Mouse (Mus musculus): ENCODE data around the gene Ms4a14. TPM values are rescaled to one million over a fixed set of nuclear protein-coding genes. Genes with fewer than 3 reads are reported as not detected.

Ms4a14 gene
- polyA plus RNA-seq, 1 experiment from 2014 or later, result not detected

Other genes starting within 250 kb of the Ms4a14 start
- not detected in 2 replicates for gene Ms4a8a, start 233.4 kb downstream of the Ms4a14 start, polyA plus RNA-seq (2016; fragmentation: Nextera tagmentation; extraction: Ambion mirVana)
- not detected in 2 replicates for gene 1700017D01Rik, start 183.6 kb downstream of the Ms4a14 start, polyA plus RNA-seq (2016; fragmentation: Nextera tagmentation; extraction: Ambion mirVana)
- gene 1700025F22Rik, start 149.1 kb downstream of the Ms4a14 start, polyA plus RNA-seq (2016; fragmentation: Nextera tagmentation; extraction: Ambion mirVana), result not detected in 2 replicates
- gene Ms4a13, start 117.7 kb downstream of the Ms4a14 start, polyA plus RNA-seq (2016; fragmentation: Nextera tagmentation; extraction: Ambion mirVana), result not detected in 2 replicates
- gene Ms4a12, start 82.0 kb downstream of the Ms4a14 start, polyA plus RNA-seq (2016; fragmentation: Nextera tagmentation; extraction: Ambion mirVana), result not detected in 2 replicates
- gene Ms4a1, start 48.2 kb downstream of the Ms4a14 start, polyA plus RNA-seq (2016; fragmentation: Nextera tagmentation; extraction: Ambion mirVana), result not detected in 2 replicates
- not detected in 2 replicates for gene Ms4a5, start 30.6 kb downstream of the Ms4a14 start, polyA plus RNA-seq (2016; fragmentation: Nextera tagmentation; extraction: Ambion mirVana)
- 2.6 and 3.7 TPM in 2 replicates for gene Ms4a7, start 21.7 kb upstream of the Ms4a14 start, polyA plus RNA-seq (2016; fragmentation: Nextera tagmentation; extraction: Ambion mirVana)
- gene Ms4a4a, start 61.1 kb upstream of the Ms4a14 start, polyA plus RNA-seq (2016; fragmentation: Nextera tagmentation; extraction: Ambion mirVana), result 3.5 and 4.0 TPM in 2 replicates
- 0.26 TPM in 1 of 2 replicates, not detected in the other for gene Ms4a4c, start 90.3 kb upstream of the Ms4a14 start, polyA plus RNA-seq (2016; fragmentation: Nextera tagmentation; extraction: Ambion mirVana)
- gene Ms4a4b, start 129.1 kb upstream of the Ms4a14 start, polyA plus RNA-seq (2016; fragmentation: Nextera tagmentation; extraction: Ambion mirVana), result not detected in 2 replicates
- gene Ms4a6c, start 154.9 kb upstream of the Ms4a14 start, polyA plus RNA-seq (2016; fragmentation: Nextera tagmentation; extraction: Ambion mirVana), result 1.8 and 2.6 TPM in 2 replicates
- gene Gm8369, start 171.5 kb upstream of the Ms4a14 start, polyA plus RNA-seq (2016; fragmentation: Nextera tagmentation; extraction: Ambion mirVana), result not detected in 2 replicates
- gene Ms4a6b, start 202.1 kb upstream of the Ms4a14 start, polyA plus RNA-seq (2016; fragmentation: Nextera tagmentation; extraction: Ambion mirVana), result 4.2 and 4.6 TPM in 2 replicates
- gene Ms4a4d, start 222.3 kb upstream of the Ms4a14 start, polyA plus RNA-seq (2016; fragmentation: Nextera tagmentation; extraction: Ambion mirVana), result 0.16 TPM in 1 of 2 replicates, not detected in the other